Mouse (Mus musculus) MEL (cell line): ENCODE measurements around the gene Ccdc116.

Source experiments
- CHD2 ChIP-seq: IDR thresholded peaks from 2 replicates; pipeline ENCODE4 v1.6.1; 2011; ENCODE audit warnings: low read length, improper control_type of control experiment
- CTCF ChIP-seq, 3 experiments: IDR thresholded peaks in 2 of 3; conservative IDR thresholded peaks in 1 of 3; 2 replicates each; pipeline ENCODE4 v1.5.1; 2011 to 2012; ENCODE audit warnings: low read length in 3 of 3, low read depth in 2 of 3, mild to moderate bottlenecking in 2 of 3, improper control_type of control experiment in 1 of 3, inconsistent platforms in 1 of 3, mixed read lengths in 1 of 3, moderate library complexity in 1 of 3; ENCODE audit not compliant: control insufficient read depth in 1 of 3, insufficient read depth in 1 of 3, poor library complexity in 1 of 3, severe bottlenecking in 1 of 3
- EP300 ChIP-seq, 2 experiments: IDR thresholded peaks; 2 replicates each; pipeline ENCODE4 v1.6.1; 2011; ENCODE audit warnings: improper control_type of control experiment in 2 of 2, low read length in 2 of 2, low read depth in 1 of 2, mild to moderate bottlenecking in 1 of 2
- GABPA ChIP-seq: IDR thresholded peaks from 2 replicates; pipeline ENCODE4 v1.6.1; 2012; ENCODE audit warnings: low read depth, mild to moderate bottlenecking, inconsistent platforms, low read length, improper control_type of control experiment, moderate library complexity
- GATA1 ChIP-seq: IDR thresholded peaks from 2 replicates; pipeline ENCODE4 v1.6.1; 2011; ENCODE audit warnings: low read depth, low read length, improper control_type of control experiment
- MAX ChIP-seq: IDR thresholded peaks from 2 replicates; pipeline ENCODE4 v1.6.1; 2011; ENCODE audit warnings: low read length, improper control_type of control experiment
- POLR2A ChIP-seq, 2 experiments: IDR thresholded peaks; 2 replicates each; pipeline ENCODE4 v1.6.1; 2011 to 2012; ENCODE audit warnings: low read length in 2 of 2, mild to moderate bottlenecking in 2 of 2, control low read depth in 1 of 2, improper control_type of control experiment in 1 of 2, low read depth in 1 of 2, moderate library complexity in 1 of 2; ENCODE audit not compliant: control insufficient read depth in 1 of 2, insufficient read depth in 1 of 2, poor library complexity in 1 of 2
- POLR2AphosphoS5 ChIP-seq: IDR thresholded peaks from 2 replicates; pipeline ENCODE4 v1.6.1; 2012; ENCODE audit warnings: low read depth, borderline replicate concordance, mild to moderate bottlenecking, inconsistent platforms, low read length, moderate library complexity, mixed read lengths
- RAD21 ChIP-seq: IDR thresholded peaks from 2 replicates; pipeline ENCODE4 v1.6.1; 2011; ENCODE audit warnings: mild to moderate bottlenecking, low read depth, low read length, improper control_type of control experiment
- TAL1 ChIP-seq: IDR thresholded peaks from 2 replicates; pipeline ENCODE4 v1.6.1; 2012; ENCODE audit warnings: mild to moderate bottlenecking, inconsistent platforms, low read length, moderate library complexity, mixed read lengths
- UBTF ChIP-seq: IDR thresholded peaks from 2 replicates; pipeline ENCODE4 v1.6.1; 2012; ENCODE audit warnings: low read depth, mild to moderate bottlenecking, inconsistent platforms, low read length, improper control_type of control experiment, moderate library complexity, borderline replicate concordance; ENCODE audit not compliant: insufficient read depth
- USF1 ChIP-seq: IDR thresholded peaks from 2 replicates; pipeline ENCODE4 v1.6.1; 2014; ENCODE audit warnings: low read depth, mild to moderate bottlenecking, inconsistent platforms, low read length, improper control_type of control experiment, moderate library complexity
- ZKSCAN1 ChIP-seq: IDR thresholded peaks from 2 replicates; pipeline ENCODE4 v1.6.1; 2012; ENCODE audit warnings: low read depth, mild to moderate bottlenecking, inconsistent platforms, low read length, improper control_type of control experiment, moderate library complexity
- ZNF384 ChIP-seq: IDR thresholded peaks from 2 replicates; pipeline ENCODE4 v1.6.1; 2012; ENCODE audit warnings: low read depth, mild to moderate bottlenecking, inconsistent platforms, low read length, improper control_type of control experiment

- TF ChIP-seq GATA1 (no peak), POLR2A (IDR thresholded peaks at IDR 0.05; ENCODE audit: control insufficient read depth in 1 of 2, insufficient read depth in 1 of 2, low read depth in 1 of 2, low read length in 2 of 2, poor library complexity in 1 of 2) (peak; percentile 83 to 88), CTCF (IDR thresholded peaks at IDR 0.05 in 2 of 3, conservative IDR thresholded peaks at IDR 0.05 in 1 of 3; ENCODE audit: control insufficient read depth in 1 of 3, insufficient read depth in 1 of 3, low read depth in 2 of 3, low read length in 3 of 3, poor library complexity in 1 of 3, severe bottlenecking in 1 of 3) (no peak), UBTF (no peak), EP300 (IDR thresholded peaks at IDR 0.05; ENCODE audit: low read depth in 1 of 2, low read length in 2 of 2) (no peak), CHD2 (no peak), ZNF384 (peak; percentile 38; the same call in 1 of the 2 replicates), POLR2AphosphoS5 (no peak), USF1 (no peak), TAL1 (no peak), ZKSCAN1 (no peak), GABPA (no peak), RAD21 (no peak), MAX (peak; percentile 72; the same call in 1 of the 2 replicates)
Measured at GRCm38 (mm10) chr16:17110771-17111743, 36.0 kb downstream of the Ccdc116 start, which contains the start of gene Ppil2.
